Mouse (Mus musculus): ENCODE data around the gene Tnfaip2.

Gene Tnfaip2

DNA sequence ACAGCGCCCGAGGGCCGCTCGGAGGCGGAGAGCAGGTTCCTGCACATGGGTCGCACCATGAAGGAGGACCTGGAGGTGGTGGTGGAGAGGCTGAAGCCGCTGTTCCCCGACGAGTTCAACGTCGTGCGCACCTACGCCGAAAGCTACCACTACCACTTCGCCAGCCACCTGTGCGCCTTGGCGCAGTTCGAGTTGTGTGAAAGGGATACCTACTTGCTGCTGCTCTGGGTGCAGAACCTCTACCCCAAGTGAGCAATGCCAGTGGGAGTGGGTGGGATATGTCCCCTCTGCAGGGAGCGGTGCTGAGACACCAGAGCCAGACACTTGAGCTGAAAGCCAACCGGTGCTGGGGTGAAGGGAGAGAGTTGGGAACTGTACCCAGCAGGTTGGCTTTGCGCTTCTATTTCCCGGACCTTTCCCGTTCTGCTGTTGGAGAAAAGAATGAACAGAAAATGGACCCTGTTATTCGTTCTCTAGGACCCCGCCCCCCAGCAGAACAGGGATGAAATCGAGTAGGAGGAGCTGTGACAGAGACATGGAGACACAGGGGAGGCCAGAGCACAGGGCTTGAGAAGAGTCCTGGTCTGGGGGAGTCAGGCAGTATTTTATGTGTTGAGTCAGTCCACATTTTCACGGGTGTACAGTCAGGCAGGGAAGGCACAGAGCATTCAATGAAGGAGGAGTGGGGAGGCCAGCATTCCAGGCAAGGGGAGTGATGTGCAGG lies 3.8 kb downstream of the Tnfaip2 start:
- DNase-seq (ENCODE audit: low read depth), result no peak

DNA sequence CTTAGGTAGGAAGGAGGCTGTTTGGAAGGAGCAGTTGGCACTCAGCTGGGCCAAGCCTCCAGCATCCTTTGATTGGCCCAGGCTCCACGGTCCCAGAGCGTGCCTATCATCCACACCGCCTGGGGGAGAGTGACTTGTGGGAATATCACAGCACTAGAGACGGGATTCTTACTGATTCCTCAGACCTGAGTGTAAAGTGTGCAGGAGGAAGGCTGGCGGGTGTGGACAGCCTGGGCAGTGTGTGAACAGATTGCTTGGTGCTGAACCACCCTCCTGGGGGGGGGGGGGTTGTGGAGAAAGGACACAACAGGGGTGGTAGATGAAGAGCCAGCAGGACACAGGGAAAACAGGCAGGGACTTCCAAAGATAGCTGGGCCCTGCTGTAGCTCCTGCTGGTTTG lies 4.5 kb downstream of the Tnfaip2 start:
- no peak for DNase-seq (ENCODE audit: low read depth)

GRCm38 (mm10) chr12:111447350-111447749 lies 5.1 kb downstream of the Tnfaip2 start:
- DNase-seq (ENCODE audit: low read depth), result no peak

DNA sequence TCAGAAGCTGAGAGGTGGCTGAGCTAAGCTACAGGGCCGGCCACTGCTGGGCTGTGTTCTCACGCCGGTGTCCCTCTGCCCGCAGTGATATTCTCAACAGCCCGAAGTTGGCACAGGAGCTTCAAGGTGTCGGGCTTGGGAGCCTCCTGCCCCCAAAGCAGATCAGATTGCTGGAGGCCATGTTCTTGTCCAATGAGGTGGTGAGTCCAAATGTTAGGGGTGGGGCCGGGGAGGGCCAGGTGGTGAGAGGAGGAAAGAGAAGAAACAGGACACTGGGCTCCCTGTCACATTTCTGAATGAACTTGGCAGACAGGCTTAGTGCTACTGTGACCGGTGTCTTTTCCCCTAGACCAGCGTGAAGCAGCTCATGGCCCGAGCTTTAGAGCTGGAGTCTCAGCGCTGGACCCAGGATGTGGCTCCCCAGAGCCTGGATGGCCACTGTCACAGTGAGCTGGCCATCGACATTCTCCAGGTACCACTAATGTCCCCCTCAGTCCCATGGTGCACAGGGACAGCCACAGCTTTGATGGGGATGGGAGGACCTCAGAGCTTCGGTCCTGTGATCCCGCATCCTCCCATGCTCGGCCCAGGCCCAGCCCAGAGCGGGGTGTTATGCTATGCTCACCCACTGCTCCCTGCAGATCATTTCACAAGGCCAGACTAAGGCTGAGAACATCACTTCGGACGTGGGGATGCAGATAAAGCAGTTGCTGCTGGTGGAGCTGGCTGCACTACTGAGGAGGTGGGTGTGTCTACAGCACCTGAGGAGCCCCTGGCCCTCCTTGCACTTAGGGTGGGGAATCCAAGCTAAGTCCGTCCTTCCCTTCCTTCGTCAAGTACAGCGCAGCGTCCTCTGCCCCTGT lies 5.9 kb downstream of the Tnfaip2 start:
- no peak for DNase-seq (ENCODE audit: low read depth)

GRCm38 (mm10) chr12:111448931-111449705 lies 6.8 kb downstream of the Tnfaip2 start:
- no peak for DNase-seq (ENCODE audit: low read depth)

GRCm38 (mm10) chr12:111450359-111450758 lies 8.1 kb downstream of the Tnfaip2 start:
- DNase-seq (ENCODE audit: low read depth), result no peak

GRCm38 (mm10) chr12:111451561-111451960 lies 9.3 kb downstream of the Tnfaip2 start:
- no peak for DNase-seq (ENCODE audit: low read depth)

DNA sequence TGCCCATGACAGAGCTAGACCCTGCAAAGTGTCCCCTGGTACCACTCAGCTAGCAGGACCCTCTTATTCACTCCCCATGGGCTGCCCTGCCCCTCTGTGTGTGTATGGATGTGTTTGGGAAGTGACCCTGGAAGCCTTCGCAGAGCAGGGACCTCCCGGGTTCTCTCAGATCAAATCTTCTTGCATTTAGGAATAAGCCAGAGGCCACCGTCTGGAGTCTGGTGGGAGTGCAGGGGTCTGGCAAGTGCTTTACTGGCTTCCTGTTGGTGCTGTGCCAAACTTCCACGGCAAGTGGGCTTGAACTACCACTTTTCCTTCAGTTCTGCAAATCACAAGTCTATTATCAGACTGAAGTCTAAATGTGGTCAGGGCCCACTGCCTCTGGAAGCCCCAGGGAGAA lies 11.8 kb downstream of the Tnfaip2 start:
- DNase-seq (ENCODE audit: low read depth), result no peak

DNA sequence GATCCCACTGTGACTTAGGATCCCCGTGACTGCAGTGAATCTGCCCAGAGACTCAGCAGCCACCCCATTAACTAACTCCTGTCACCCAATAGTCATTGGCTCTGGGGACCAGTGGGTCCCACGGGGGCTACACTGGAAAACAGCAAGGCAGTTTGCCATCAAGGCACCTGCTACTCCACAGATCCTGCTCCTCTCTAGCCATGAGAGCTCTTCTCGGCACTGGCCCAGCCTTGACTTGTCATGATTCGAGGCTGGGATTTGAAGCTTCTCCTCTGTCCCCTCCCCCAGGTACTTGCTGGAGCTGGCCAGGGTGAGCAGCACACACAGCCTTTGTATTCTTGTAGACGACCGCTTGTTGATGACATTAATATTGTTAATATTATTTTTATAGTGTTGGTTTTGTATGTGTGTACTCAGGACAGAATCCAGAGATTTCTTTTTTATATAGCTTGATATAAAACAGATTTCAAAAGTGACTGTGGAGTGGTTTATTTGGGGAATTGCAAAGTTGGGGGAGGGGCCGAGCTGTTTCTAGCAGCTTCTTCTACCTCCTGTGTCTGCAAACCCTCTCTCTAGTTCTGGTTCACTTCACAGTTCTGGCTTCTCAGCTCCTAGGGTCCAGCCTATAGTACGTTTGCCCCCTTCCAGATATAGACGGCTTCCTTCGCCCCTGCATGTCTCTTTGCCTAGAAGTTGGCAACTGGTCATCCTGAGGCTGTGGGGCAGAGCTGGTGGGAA lies 12.4 kb downstream of the Tnfaip2 start:
- DNase-seq (ENCODE audit: low read depth), result no peak

DNA sequence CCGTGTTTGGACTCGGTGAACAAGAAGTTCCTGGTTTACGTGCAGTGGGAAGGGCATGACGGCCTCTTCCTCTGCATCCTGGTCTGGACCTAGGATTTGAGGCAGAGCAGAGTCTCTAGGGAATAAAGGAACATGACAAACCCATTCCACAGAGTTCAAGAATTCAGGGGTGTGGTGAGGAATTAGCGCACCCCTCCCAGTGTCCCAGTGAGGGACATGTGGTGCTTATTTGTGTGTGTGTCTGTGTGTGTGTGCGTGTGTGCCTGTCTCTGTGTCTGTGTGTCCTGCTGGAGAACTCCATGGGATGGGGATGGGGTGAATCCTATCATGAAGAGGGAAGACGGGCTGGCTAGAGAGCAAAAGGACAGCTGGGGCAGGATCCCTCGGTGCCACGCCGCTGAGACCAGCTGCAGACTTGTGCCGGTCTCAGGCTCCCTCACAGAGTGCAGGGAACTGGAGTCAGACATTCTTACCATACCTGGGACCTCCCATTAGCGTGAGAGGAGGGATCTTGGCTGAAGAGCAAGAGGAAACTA lies 13.1 kb downstream of the Tnfaip2 start:
- no peak for DNase-seq (ENCODE audit: low read depth)

DNA sequence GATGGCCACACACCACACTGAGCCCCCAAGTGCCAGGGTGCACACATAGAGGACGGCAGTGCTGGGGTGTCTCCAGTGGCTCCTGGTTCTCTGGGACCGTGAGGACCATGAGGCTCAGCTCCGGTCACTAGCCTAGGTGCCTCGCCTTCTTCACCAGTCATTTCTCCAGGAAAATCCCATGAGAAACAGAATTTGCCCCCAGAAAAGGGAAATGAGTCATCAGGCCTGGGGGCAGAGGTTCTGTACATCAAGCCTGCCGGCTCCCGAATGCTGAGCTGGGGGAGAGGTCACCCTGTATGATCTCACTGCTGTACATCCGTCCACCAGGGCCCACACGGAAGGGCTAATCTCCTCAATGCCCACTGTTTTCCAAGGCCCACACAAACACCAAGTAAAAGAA lies 13.6 kb downstream of the Tnfaip2 start:
- no peak for DNase-seq (ENCODE audit: low read depth)

GRCm38 (mm10) chr12:111457742-111458141 lies 15.5 kb downstream of the Tnfaip2 start:
- no peak for DNase-seq (ENCODE audit: low read depth)

DNA sequence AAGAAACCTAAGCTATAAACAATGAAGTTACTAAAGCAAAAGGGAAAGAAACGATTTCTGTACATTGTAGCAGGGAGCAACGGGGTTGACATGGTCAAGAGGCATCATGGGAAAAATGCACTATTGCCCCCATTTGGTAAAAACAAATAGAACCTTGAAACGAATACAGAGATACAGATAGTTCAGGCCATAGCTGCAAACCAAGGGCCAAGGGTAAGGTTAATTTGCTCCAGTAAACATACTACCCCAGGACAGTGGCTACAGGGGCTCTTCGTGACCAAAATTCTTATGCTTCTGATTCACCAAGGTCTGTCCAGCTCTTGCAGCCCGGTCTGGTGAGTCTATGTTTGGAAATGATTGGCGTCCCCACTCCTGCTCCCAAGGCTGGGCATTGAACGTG lies 21.3 kb downstream of the Tnfaip2 start:
- DNase-seq (ENCODE audit: low read depth), result no peak

DNA sequence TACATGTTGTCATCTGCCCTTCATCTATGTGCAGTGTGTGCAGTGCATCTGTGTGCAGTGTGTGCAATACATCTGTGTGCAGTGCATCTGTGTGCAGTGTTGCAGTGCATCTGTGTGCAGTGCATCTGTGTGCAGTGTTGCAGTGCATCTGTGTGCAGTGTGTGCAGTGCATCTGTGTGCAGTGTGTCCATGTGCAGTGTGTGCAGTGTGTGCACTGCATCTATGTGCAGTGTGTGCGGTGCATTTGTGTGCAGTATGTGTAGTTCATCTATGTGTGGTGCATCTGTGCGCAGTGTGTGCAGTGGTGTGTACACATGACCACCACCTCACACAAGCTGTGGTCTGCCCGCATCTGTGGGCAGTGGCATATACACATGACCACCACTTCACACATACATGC lies 24.1 kb downstream of the Tnfaip2 start:
- no peak for DNase-seq (ENCODE audit: low read depth)

DNA sequence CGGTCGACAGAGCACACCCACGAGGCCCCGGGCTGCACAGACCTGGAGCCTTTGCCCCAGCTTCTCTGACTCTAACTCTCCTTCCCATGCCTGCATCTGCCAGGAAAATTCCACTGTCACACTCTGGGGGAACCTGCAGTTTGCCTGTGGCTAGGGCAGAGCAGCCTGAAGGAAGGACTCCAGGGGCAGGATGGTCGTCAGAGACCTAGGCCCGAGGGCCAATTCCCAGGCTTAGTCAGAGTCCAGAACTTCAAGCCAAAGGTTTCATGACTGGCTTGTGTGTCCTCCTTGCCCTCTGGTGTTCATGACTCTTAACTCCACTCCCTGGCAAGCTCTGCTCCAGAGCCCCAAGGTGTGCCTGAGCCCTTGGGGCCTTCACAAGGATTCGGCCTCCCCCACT lies 25.9 kb downstream of the Tnfaip2 start:
- DNase-seq (ENCODE audit: low read depth), result no peak

DNA sequence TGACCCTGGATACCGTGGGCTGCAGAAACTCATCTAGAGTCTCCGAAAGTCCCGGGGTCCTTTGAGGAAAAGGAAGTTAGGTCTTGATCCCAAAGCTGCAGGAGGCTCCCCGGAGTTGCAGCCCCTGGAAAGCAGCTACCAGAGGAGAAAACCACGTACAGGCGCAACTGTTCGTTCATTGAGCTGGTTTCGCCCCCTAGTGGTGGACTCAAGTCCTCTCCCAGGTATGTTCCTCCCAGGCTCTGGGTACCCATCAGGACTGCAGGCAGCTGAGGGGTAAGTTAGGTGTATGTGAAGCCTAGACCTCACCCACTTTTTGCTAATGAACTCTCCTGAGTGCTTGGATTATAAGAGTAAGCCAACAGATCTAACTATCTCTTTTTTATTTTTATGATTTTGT lies 27.2 kb downstream of the Tnfaip2 start:
- peak; percentile 53 for DNase-seq (ENCODE audit: low read depth)

- DNase-seq (ENCODE audit: low read depth), result no peak
Measured at GRCm38 (mm10) chr12:111471119-111471518, 28.9 kb downstream of the Tnfaip2 start.

GRCm38 (mm10) chr12:111471721-111472120 lies 29.5 kb downstream of the Tnfaip2 start:
- no peak for DNase-seq (ENCODE audit: low read depth)

GRCm38 (mm10) chr12:111472886-111473285 lies 30.6 kb downstream of the Tnfaip2 start:
- DNase-seq (ENCODE audit: low read depth), result no peak

- no peak for DNase-seq (ENCODE audit: low read depth)
Measured at GRCm38 (mm10) chr12:111474384-111474783, 32.1 kb downstream of the Tnfaip2 start.

DNA sequence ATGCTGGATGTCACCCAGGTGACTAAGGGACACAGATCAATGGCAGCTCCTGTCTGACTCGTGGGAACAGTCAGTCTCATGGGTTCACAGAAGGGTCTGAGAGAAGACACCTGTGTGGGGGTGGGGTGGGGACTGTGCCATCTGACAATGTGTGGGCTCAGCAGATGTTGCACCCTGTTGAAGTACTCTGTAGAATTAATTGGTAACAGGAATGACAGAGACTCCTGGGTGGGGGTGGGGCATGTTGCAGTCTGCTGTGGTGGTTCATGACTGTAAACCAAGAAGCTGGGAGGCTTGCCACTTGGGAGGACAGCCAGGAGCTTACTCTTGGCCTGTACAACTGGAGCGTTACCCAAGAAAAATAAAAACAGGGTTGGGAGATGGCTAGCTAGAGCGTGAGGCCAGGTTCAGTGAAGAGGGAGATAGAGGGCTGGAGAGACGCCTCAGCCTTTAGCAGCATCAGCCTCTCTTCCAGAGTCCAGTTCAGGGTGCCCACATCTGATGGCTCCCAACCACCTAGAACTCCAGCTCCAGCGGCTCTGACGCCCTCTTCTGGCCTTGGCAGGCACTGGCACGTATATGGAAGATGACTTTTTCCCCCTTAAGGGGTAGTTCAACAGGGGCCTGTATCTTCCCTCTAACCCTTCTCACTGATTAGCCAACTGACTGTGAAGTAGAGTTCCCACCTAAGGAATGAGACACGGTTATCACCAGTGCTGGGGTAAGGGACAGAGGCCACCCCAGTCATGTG lies 32.8 kb downstream of the Tnfaip2 start:
- no peak for DNase-seq (ENCODE audit: low read depth)

All from naive thymus-derived CD4-positive, alpha-beta T cell, adult 2 months (primary cell).